Mouse (Mus musculus) midbrain, embryonic 13.5 days (tissue): Measurements from ENCODE around the gene Lrrc4c. TPM values are rescaled to one million over a fixed set of nuclear protein-coding genes. Genes with fewer than 3 reads are reported as not detected.

ENCODE experiments used
- ATAC-seq: fragments of 200-750 bp; cut with Nextera tagmentation; 2 replicates; pipeline ENCODE4 v1.8.0; 2017; ENCODE audit warnings: mild to moderate bottlenecking, moderate TSS enrichment, moderate library complexity
- H3K27ac ChIP-seq: fragments of 300-500 bp; sonication (generic); 2 replicates; pipeline ENCODE4 v1.5.1; 2015; ENCODE audit warnings: inconsistent platforms, mild to moderate bottlenecking, moderate library complexity
- H3K27me3 ChIP-seq: fragments of 300-500 bp; sonication (generic); 2 replicates; pipeline ENCODE4 v1.6.1; 2015; ENCODE audit warnings: mild to moderate bottlenecking, inconsistent platforms
- H3K36me3 ChIP-seq: fragments of 300-500 bp; sonication (generic); 2 replicates; pipeline ENCODE4 v1.6.1; 2015; ENCODE audit warnings: mild to moderate bottlenecking, inconsistent platforms
- H3K4me1 ChIP-seq: fragments of 300-500 bp; sonication (generic); replicated peaks from 2 replicates; pipeline ENCODE4 v1.6.1; 2015; ENCODE audit warnings: inconsistent platforms
- H3K4me2 ChIP-seq: fragments of 300-500 bp; sonication (generic); replicated peaks from 2 replicates; pipeline ENCODE4 v1.6.1; 2015; ENCODE audit warnings: moderate library complexity, mild to moderate bottlenecking, inconsistent platforms
- H3K4me3 ChIP-seq: fragments of 300-500 bp; sonication (generic); replicated peaks from 2 replicates; pipeline ENCODE4 v1.5.1; 2015; ENCODE audit warnings: mild to moderate bottlenecking, inconsistent platforms
- H3K9ac ChIP-seq: fragments of 300-500 bp; sonication (generic); replicated peaks from 2 replicates; pipeline ENCODE4 v1.6.1; 2015; ENCODE audit warnings: mild to moderate bottlenecking, inconsistent platforms
- H3K9me3 ChIP-seq: fragments of 300-500 bp; sonication (generic); 2 replicates; pipeline ENCODE4 v1.6.1; 2016; ENCODE audit warnings: mild to moderate bottlenecking, inconsistent platforms
- WGBS: fragments of 180-500 bp; shearing (Covaris S2); methylation state at CpG from one replicate; pipeline ENCODE4 v1.1.7; 2015; 5-methylcytosine and 5-hydroxymethylcytosine counted together
- polyA plus RNA-seq: library from polyadenylated mRNA; unstranded; fragments of >200 nt; fragmentation: Nextera tagmentation; extraction: Ambion mirVana; gene quantifications from 2 replicates; pipeline ENCODE4 v1.2.1, GENCODE M21; 2015

Gene Lrrc4c
- polyA plus RNA-seq, result 17.1 and 22.0 TPM in 2 replicates

GRCm38 (mm10) chr2:96317387-96318299 lies at the start of gene Lrrc4c:
Gene Lrrc4c, plus strand, starts transcription at chr2:96318169.
- Histone ChIP-seq H3K9ac (peak within 1 kb of the TSS; percentile 67), H3K4me3 (peak within 1 kb of the TSS; percentile 55), H3K27me3 (no peaks in the 10 kb centered on the region), H3K4me1 (peaks cover 25% of the 10 kb centered on the region), H3K9me3 (no peaks in the 10 kb centered on the region), H3K27ac (peak within 1 kb of the TSS; percentile 77), H3K36me3 (no peaks in the 10 kb centered on the region), H3K4me2 (peak within 1 kb of the TSS; percentile 82)
- ATAC-seq, result peak; percentile 93
- 2% methylated on average over 18 of the region's 18 CpGs for WGBS

GRCm38 (mm10) chr2:96275061-96275460 lies 42.9 kb upstream of the Lrrc4c start:
- Histone ChIP-seq H3K27ac (no peak overlapping the region), H3K4me3 (no peak overlapping the region), H3K9ac (no peak overlapping the region), H3K27me3 (no peaks in the 10 kb centered on the region), H3K4me1 (no peaks in the 10 kb centered on the region), H3K4me2 (no peak overlapping the region), H3K9me3 (no peaks in the 10 kb centered on the region), H3K36me3 (no peaks in the 10 kb centered on the region)
- 100% methylated on average over 1 of the region's 1 CpGs for WGBS
- ATAC-seq, result no peak

GRCm38 (mm10) chr2:96282926-96283325 lies 35.0 kb upstream of the Lrrc4c start:
- no peaks in the 10 kb centered on the region for H3K27me3 ChIP-seq
- H3K4me1 ChIP-seq, result 0 out of 2 replicates have a peak, but pooled peaks cover 3% of the 10 kb centered on the region
- no peak overlapping the region for H3K4me3 ChIP-seq
- WGBS, result 94% methylated on average over 5 of the region's 5 CpGs
- H3K9me3 ChIP-seq, result no peaks in the 10 kb centered on the region
- no peaks in the 10 kb centered on the region for H3K36me3 ChIP-seq
- no peak overlapping the region for H3K9ac ChIP-seq
- H3K27ac ChIP-seq, result no peak overlapping the region
- ATAC-seq, result no peak
- H3K4me2 ChIP-seq, result no peak overlapping the region

DNA sequence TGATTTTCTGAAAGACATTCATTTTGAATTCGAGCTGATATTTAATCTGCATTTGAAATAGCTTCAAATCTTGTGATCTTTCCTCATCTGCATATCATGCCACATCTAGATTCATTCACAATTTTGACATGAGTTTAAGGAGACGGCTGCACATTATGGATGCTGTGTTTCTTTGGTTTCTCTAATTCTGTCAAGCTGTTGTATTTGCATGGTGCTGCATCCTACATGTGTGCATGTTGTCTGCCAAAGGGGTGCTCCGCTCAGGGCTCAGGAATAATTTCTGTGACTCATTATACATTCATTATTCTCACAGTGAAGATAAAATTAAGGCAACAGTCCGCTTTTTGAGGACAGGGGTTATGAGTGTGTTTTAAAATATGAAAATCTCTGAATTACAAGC lies 30.5 kb upstream of the Lrrc4c start:
- Histone ChIP-seq H3K4me3 (no peak overlapping the region), H3K9me3 (no peaks in the 10 kb centered on the region), H3K4me2 (no peak overlapping the region), H3K9ac (no peak overlapping the region), H3K36me3 (no peaks in the 10 kb centered on the region), H3K4me1 (0 out of 2 replicates have a peak, but pooled peaks cover 3% of the 10 kb centered on the region), H3K27me3 (no peaks in the 10 kb centered on the region), H3K27ac (no peak overlapping the region)
- ATAC-seq, result 0 out of 2 replicates have a peak, but pooled peaks have one; percentile 34
- 61% methylated on average over 4 of the region's 4 CpGs for WGBS

DNA sequence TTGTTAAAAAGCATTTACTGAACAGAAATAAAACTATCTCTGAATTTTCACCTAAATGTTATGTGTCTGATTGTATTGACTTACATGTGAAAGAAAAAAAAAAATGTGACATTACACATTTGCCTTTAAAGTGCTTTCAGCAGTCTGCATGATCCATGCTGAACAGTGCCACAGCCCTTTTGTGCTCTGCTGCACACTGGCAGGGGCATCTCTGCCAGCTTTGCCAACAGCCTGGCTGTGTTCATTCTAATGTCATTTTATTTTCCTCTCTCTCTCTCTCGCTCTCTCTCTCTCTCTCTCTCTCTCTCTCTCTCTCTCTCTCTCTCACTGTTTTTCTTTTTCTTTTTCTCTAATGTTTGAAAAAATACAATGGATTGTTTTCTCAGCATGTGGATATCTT lies 27.4 kb upstream of the Lrrc4c start:
- 77% methylated on average over 1 of the region's 1 CpGs for WGBS
- Histone ChIP-seq H3K27me3 (no peaks in the 10 kb centered on the region), H3K4me1 (0 out of 2 replicates have a peak, but pooled peaks cover 3% of the 10 kb centered on the region), H3K27ac (no peak overlapping the region), H3K9me3 (no peaks in the 10 kb centered on the region), H3K4me2 (no peak overlapping the region), H3K36me3 (no peaks in the 10 kb centered on the region), H3K4me3 (no peak overlapping the region), H3K9ac (no peak overlapping the region)
- no peak for ATAC-seq

- Histone ChIP-seq H3K4me1 (peaks cover 25% of the 10 kb centered on the region), H3K9me3 (no peaks in the 10 kb centered on the region), H3K4me3 (no peak overlapping the region), H3K27ac (no peak overlapping the region), H3K4me2 (no peak overlapping the region), H3K36me3 (no peaks in the 10 kb centered on the region), H3K27me3 (no peaks in the 10 kb centered on the region), H3K9ac (no peak overlapping the region)
- no peak for ATAC-seq
- WGBS, result 1% methylated on average over 5 of the region's 5 CpGs
Measured at GRCm38 (mm10) chr2:96315034-96315433, 2.9 kb upstream of the Lrrc4c start.

DNA sequence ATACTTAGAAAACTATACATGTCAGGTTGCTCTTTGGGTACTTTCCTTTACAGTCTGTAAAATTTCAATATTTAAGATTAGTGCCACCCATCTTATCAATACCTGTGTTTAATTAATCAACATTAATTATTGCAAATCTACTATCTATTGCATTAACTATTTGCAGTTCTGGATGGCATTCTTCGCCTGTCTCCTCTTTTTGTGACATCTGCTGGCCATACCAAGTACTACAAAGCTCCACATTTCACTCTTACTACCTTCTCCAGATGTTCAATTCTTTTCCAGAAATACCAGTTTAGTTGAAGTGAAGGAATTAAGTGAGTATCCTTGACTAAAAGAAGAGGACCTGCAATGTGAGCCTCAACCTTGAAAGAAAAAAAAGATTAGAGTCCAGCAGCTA lies 1.4 kb upstream of the Lrrc4c start:
- no peaks in the 10 kb centered on the region for H3K9me3 ChIP-seq
- H3K4me1 ChIP-seq, result peaks cover 25% of the 10 kb centered on the region
- H3K27ac ChIP-seq, result no peak overlapping the region
- no peak overlapping the region for H3K9ac ChIP-seq
- no peak overlapping the region for H3K4me3 ChIP-seq
- no peaks in the 10 kb centered on the region for H3K27me3 ChIP-seq
- 23% methylated on average over 1 of the region's 1 CpGs for WGBS
- no peak overlapping the region for H3K4me2 ChIP-seq
- no peak for ATAC-seq
- H3K36me3 ChIP-seq, result no peaks in the 10 kb centered on the region

GRCm38 (mm10) chr2:96318556-96318955 lies 587 bp downstream of the Lrrc4c start:
- Histone ChIP-seq H3K36me3 (no peaks in the 10 kb centered on the region), H3K27me3 (no peaks in the 10 kb centered on the region), H3K4me3 (peak overlapping the region; percentile 55), H3K9ac (peak overlapping the region; percentile 67), H3K27ac (0 out of 2 replicates have a peak overlapping the region, but pooled peaks have one; percentile 77), H3K4me2 (peak overlapping the region; percentile 82), H3K4me1 (peaks cover 25% of the 10 kb centered on the region), H3K9me3 (no peaks in the 10 kb centered on the region)
- WGBS, result 8% methylated on average over 7 of the region's 7 CpGs
- ATAC-seq, result no peak

DNA sequence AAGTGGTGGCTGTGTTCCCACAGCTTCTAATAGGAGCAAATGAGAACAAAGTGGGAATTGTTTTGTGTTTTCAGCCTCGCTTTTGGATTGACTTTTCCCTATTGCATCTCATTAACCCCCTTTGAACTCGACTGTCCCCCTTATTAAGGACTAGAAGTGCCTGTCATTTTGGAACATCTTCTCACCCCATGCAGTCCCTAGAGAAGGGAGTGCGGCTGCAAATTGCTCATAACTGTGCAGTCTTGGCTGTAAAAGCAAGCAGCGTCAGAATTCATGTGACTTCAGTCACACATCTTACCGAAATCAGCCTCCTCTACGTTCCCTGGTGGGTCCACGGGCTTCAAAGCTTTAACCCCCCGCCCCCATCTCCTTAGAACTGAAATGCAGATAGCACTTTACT lies 1.2 kb downstream of the Lrrc4c start:
- Histone ChIP-seq H3K4me3 (peak overlapping the region; percentile 55), H3K9me3 (no peaks in the 10 kb centered on the region), H3K9ac (peak overlapping the region; percentile 21; the same call in 1 of the 2 replicates), H3K4me2 (peak overlapping the region; percentile 82), H3K27ac (no peak overlapping the region), H3K4me1 (peaks cover 25% of the 10 kb centered on the region), H3K36me3 (no peaks in the 10 kb centered on the region), H3K27me3 (no peaks in the 10 kb centered on the region)
- no peak; the same call in 1 of the 2 replicates for ATAC-seq
- WGBS, result 2% methylated on average over 8 of the region's 8 CpGs

GRCm38 (mm10) chr2:96319649-96320048 lies 1.7 kb downstream of the Lrrc4c start:
- Histone ChIP-seq H3K9ac (0 out of 2 replicates have a peak overlapping the region, but pooled peaks have one; percentile 21), H3K27me3 (no peaks in the 10 kb centered on the region), H3K4me2 (peak overlapping the region; percentile 82), H3K9me3 (no peaks in the 10 kb centered on the region), H3K36me3 (no peaks in the 10 kb centered on the region), H3K4me3 (peak overlapping the region; percentile 55), H3K4me1 (peaks cover 25% of the 10 kb centered on the region), H3K27ac (no peak overlapping the region)
- no peak for ATAC-seq
- 34% methylated on average over 6 of the region's 6 CpGs for WGBS

DNA sequence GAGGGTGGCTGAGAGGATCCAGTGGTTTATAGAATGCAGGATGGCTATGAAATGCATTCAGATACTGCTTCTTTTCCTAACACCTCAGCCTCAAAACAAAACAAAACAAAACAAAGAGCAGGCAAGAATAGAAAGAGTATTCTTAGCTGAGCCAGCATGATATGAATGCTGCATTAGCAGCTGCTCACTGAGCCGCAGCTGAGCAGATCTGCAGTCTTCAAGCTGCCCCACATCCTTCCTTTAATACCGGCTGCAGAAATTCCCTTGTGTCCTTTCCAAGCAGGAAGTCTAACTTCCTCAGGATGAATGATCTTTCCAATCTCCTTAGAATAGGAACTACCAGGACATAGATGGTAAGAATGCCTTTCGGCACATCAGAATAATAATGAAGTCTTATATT lies 16.7 kb downstream of the Lrrc4c start:
- H3K27me3 ChIP-seq, result no peaks in the 10 kb centered on the region
- H3K4me1 ChIP-seq, result peaks cover 5% of the 10 kb centered on the region
- H3K4me3 ChIP-seq, result no peak overlapping the region
- no peaks in the 10 kb centered on the region for H3K9me3 ChIP-seq
- no peak overlapping the region for H3K4me2 ChIP-seq
- H3K9ac ChIP-seq, result no peak overlapping the region
- H3K27ac ChIP-seq, result no peak overlapping the region
- no peaks in the 10 kb centered on the region for H3K36me3 ChIP-seq
- 26% methylated on average over 3 of the region's 3 CpGs for WGBS
- no peak for ATAC-seq

DNA sequence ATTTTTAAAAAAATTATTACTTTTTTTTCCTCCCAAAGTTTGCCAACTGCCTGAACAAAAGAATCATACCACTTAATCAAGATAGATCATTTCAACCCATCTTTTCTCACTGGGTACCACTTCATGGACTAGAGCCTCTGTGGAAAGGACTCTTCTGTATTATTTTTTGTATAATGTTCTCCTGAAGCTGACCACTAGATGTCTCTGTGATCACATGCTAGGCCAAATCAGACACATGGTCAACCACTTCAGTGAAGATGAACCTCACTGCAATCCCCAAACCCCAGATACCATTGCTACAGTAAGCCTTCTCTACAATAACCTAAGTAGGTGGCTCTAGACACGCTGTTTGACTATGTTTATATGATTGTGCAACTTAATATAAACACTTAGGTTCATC lies 19.4 kb downstream of the Lrrc4c start:
- Histone ChIP-seq H3K9me3 (no peaks in the 10 kb centered on the region), H3K4me1 (peaks cover 5% of the 10 kb centered on the region), H3K4me3 (no peak overlapping the region), H3K4me2 (no peak overlapping the region), H3K9ac (no peak overlapping the region), H3K36me3 (no peaks in the 10 kb centered on the region), H3K27me3 (no peaks in the 10 kb centered on the region), H3K27ac (no peak overlapping the region)
- 62% methylated on average over 1 of the region's 1 CpGs for WGBS
- ATAC-seq, result 0 out of 2 replicates have a peak, but pooled peaks have one; percentile 27
